Comparison of ENCODE assay signal across 18 mouse cellular contexts in genomic region chr5:147843340-147843739, GRCm38 (mm10).
"Had no signal": no experiment of that assay in that cellular context is flagged by ENCODE, and none has a peak within 500 bp of the region (broad histone marks: within the 10 kb centered on the region; RNA-seq: fewer than 3 reads in every experiment).

No protein-coding gene starts in this region.

- H3K9me3 ChIP-seq: kidney, embryonic 15.5 days; liver, embryonic 13.5 days; neural tube, embryonic 12.5 days; neural tube, embryonic 15.5 days; stomach, embryonic 15.5 days had no signal

- H3K4me1 ChIP-seq: liver, embryonic 13.5 days; neural tube, embryonic 12.5 days had no signal

- DNase-seq: kidney, adult 11 months; kidney, adult 8-10 months; kidney, postnatal 10 days; kidney, postnatal 36 days; liver, embryonic 13.5 days; lung, adult 2 months; lung, postnatal 36 days; midbrain, embryonic 14.5 days; right cerebral cortex, adult 18-20 months; right cerebral cortex, postnatal 14 days; right cerebral cortex, postnatal 4 days; thymus, adult 18-20 months; thymus, postnatal 36 days had no signal

- H3K36me3 ChIP-seq: kidney, embryonic 15.5 days; liver, embryonic 13.5 days; neural tube, embryonic 12.5 days; neural tube, embryonic 15.5 days; stomach, embryonic 15.5 days had no signal

- H3K27ac ChIP-seq: kidney, embryonic 15.5 days; liver, embryonic 13.5 days; neural tube, embryonic 12.5 days; neural tube, embryonic 15.5 days; stomach, embryonic 15.5 days had no signal

- H3K4me3 ChIP-seq: kidney, embryonic 15.5 days; liver, embryonic 13.5 days; neural tube, embryonic 12.5 days; neural tube, embryonic 15.5 days; stomach, embryonic 15.5 days had no signal

- H3K27me3 ChIP-seq: kidney, embryonic 15.5 days; liver, embryonic 13.5 days; neural tube, embryonic 12.5 days; neural tube, embryonic 15.5 days; stomach, embryonic 15.5 days had no signal

- H3K4me2 ChIP-seq: kidney, embryonic 15.5 days; liver, embryonic 13.5 days; midbrain, embryonic 11.5 days; neural tube, embryonic 12.5 days; neural tube, embryonic 15.5 days; stomach, embryonic 15.5 days had no signal

- H3K9ac ChIP-seq: kidney, embryonic 15.5 days; liver, embryonic 13.5 days; neural tube, embryonic 12.5 days; neural tube, embryonic 15.5 days; stomach, embryonic 15.5 days had no signal
